Mouse (Mus musculus) left cerebral cortex, adult 11 months (tissue): Measurements from ENCODE around the gene Pcp4.
"Not testable (repeated sequence)": the region's sequence is repeated elsewhere in the genome, so short reads cannot be mapped to it uniquely, and the experiment has no call there.

Experiments used
- DNase-seq: peaks from one replicate; pipeline ENCODE4 v3.0.0; 2022; ENCODE audit warnings: low spot score

Pcp4 gene

DNA sequence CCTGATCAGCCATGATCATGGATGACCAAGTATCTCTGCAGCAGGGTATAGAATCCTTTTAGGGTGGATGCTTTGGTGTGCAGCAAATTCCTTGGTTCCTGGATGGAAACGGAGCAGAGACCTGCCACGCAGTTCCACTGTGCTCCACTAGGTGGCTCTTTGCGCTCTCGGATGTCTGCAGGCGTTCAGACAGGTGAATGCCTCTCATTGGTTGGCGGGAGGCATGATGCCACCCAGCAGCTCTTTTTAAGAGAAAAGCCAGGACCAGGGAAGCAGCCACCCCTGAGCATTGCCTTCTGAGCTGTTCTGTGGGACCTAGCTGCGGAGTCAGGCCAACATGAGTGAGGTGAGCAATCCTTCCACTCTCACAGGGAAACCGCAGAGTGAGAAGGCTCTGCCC is at the start of gene Pcp4:
Gene Pcp4 (plus strand): TSS at position 162 of the 400 bp plus-strand sequence.
- DNase-seq, result peak; percentile 87

DNA sequence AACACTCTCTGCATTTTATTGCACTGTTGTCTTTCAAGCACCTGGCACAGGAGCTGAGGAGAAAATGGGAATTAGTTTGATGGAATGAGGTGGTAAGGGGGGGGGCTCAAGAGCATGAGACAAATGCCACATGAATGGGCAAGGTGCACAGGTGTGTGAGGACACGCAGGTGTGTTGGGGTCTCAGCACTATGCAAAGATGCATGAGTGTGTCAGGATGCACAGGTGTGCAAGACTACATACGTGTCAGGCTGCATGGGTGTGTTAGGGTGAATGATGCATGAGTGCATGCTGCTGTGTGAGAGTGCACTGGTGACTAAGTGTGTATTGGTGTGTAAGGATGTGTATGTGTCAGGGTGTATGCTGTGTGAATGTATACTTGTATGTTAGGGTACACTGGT is 42.4 kb upstream of the Pcp4 start:
- DNase-seq, result no peak

DNA sequence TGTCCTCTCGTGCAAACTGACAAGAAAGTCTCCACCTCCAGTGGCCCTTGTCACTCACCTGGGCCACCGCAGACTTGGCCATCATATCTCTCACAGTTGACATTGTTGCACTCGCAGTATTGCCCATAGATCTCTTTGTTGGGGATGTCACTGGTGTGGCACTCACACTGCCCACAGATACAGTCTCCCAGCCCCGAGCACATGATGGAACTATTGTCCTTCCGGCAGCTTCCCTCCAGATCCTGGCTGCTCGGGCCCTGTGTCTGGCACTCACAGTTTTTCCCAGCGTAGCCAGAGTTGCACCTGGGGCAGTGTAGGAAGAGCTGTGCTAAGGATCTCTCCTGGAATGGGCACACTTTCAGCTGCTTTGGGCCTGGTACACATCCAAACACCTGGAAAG is 40.7 kb upstream of the Pcp4 start:
- DNase-seq, result no peak

DNA sequence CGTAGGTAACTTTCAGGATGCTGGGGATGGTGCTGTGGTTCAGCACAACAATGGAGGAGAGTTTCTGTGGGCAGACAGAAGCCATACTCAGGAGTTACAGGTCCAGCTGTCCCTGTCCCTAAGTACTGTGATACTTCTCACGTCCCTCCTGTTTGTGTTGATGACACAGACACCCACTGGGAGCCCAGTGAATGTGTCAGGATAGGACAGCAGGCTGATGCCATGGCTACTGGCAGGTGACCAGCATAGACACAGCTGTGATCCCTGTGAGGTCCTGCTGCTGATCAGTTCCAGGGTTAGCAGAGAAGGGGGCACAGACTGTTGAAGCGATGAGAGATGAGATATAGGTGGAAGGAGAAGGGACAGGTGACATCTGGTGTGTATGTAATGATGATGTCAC is 38.4 kb upstream of the Pcp4 start:
- no peak for DNase-seq

DNA sequence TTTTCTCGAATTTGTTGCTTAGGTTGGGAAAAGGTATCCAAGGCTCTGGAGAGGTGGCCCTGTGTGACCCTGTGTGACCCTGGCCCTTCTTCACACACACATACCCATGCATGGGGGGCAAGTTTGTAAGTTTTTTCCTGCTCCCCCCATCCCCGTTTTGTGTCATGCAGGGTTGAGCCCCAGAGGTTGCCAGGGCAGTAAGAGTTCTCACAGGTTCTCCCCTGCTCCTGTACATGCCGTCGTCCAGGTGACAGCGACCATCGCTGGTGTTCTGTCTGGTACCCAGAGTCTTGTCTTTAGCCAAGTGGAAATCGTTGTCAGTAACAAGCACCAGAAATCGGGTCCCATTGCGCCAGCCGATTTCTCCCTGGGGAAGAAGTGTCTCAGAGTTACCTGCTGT is 34.1 kb upstream of the Pcp4 start:
- no peak for DNase-seq

DNA sequence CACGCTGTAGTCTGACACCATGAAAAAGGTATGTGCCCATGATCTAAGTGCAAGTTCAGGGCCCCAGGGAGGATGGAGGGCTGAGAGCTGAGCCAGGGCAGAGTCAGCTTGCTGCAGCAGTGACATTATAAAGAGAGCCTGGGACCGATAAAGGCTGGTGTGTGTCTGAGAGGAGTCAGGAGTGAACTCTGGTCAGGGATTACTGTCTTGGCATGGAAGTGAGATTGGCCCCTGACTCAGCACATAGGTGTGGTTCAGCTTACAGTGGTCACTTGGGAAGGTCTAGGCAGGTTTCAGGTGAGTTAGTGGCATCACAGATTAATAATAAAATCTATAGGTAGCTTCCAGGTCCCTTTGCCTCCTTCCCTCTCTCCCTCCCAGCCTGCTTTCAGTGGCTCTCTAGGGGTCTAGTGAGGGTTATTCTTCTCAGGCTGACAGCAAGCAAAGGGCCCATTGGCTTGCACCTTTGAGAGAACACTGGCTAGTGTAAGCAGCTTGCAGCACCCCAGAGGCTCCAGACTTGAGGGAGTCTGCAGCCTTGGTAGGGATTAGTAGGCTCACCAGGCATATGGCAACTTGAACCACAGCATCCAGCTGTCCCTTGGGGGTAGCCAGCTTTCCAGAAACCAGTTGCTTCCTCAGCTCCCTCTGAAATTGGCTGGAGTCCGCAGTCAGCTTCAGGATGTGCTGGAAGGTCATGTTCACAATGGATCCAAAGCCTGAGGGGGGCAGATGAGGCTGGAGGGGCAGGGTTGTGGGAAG is 33.2 kb upstream of the Pcp4 start:
- no peak for DNase-seq

- no peak for DNase-seq
Observed at GRCm38 (mm10) chr16:96438946-96439345, 28.5 kb upstream of the Pcp4 start.

- no peak for DNase-seq
Observed at GRCm38 (mm10) chr16:96439682-96440081, 27.7 kb upstream of the Pcp4 start.

GRCm38 (mm10) chr16:96440871-96441270 is 26.5 kb upstream of the Pcp4 start:
- no peak for DNase-seq

GRCm38 (mm10) chr16:96441826-96442225 is 25.6 kb upstream of the Pcp4 start:
- DNase-seq, result no peak

DNA sequence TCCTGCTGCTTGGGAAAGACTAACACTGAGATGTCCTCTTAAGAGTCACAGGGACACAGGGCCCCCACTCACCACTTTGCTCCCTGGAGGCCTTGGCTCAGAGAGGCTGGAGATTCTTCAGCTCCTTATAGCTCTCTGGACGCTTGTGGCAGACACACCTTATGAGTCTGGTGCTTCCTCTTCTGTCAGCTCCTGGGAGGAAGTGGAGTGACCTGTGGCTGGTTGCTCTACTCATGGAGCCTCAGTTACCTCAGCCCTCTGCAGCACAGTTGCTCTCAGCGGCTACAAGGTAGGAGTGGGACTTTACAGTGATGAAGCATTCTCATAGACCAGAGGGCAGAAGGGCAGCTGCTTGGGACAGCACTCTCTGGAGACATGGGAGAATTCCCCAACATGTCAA is 23.9 kb upstream of the Pcp4 start, which contains the start of gene Itgb2l:
Gene Itgb2l (minus strand): TSS at position 152 of the 400 bp plus-strand sequence.
- DNase-seq, result no peak

- not testable (repeated sequence) for DNase-seq
Observed at GRCm38 (mm10) chr16:96450871-96451270, 16.5 kb upstream of the Pcp4 start.

DNA sequence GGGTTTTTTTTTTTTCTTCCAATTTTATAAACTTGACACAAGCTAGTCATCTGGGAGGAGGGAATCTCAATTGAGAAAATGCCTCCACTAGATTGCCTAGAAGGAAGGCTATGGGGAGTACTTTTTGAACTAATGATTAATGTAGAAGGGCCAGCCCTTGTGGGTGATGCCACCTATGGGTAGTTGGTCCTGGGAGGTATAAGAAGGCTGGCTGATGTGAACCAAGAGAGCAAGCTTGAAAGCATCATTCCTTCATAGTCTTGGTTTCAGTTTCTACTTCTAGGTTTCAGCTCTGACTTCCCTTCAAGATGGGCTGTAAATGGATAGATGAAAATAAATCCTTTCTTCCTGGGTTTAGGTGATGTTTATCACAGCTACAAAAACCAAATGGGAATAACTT is 13.3 kb upstream of the Pcp4 start:
- DNase-seq, result no peak

DNA sequence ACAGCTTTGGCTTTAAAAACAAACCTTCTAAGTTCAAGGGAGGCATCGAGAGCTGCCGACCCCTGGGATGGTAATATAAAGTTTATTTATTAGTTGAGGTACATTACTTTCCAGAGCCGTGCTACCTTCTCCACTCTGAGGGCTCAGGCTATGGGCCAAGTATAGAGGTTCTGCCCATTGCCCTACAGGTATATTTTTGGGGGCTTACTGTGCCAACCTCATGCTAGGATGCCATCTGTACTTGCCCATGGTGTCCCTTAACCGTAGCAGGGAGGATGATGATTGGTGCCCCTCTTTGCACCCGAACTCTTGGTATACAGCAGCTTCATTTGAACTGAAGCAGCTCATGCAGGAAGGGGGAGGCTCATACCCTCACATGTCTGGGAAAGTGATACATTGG is 9.8 kb upstream of the Pcp4 start:
- no peak for DNase-seq

- no peak for DNase-seq
Observed at GRCm38 (mm10) chr16:96459356-96459755, 8.1 kb upstream of the Pcp4 start.

DNA sequence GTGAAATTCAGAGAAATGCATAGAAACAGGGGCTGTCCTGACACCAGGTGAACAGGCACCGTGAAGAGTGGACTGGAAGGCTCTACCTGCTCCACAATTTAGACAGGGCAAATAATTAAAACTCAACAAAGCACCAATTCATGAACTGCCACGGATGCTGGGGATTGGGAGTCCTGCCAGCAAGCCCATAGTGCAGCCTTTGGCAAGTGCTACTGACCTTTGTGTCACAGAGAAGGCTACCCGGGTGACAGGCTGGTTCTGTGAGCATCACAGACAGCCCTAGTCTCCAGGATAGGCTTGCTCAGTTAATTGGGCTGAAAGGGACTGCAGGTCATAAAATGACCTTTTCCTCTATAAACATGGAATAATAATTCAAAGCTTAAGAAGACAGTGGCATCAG is 6.6 kb upstream of the Pcp4 start:
- no peak for DNase-seq

- DNase-seq, result no peak
Observed at GRCm38 (mm10) chr16:96468011-96468410, 605 bp downstream of the Pcp4 start.

DNA sequence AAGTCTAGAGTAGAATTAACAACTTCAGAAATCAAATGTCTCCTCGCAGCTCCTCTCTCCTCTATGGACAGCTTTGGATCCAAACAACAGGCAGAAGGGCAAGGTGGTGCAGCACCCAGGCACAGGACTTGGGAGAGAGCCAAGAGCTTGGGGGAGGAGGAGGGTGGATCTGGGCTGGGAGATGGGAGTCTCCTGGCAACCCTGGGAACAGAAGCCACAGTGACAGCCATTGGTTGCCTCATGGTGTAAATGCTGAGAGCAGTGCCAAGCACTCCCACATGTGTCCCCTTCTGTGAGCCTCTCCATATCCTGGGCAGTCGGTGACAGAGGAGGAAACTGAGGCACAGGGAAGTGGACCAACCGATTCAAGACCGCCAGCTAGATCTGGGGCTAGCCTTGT is 1.3 kb downstream of the Pcp4 start:
- DNase-seq, result peak; percentile 59

DNA sequence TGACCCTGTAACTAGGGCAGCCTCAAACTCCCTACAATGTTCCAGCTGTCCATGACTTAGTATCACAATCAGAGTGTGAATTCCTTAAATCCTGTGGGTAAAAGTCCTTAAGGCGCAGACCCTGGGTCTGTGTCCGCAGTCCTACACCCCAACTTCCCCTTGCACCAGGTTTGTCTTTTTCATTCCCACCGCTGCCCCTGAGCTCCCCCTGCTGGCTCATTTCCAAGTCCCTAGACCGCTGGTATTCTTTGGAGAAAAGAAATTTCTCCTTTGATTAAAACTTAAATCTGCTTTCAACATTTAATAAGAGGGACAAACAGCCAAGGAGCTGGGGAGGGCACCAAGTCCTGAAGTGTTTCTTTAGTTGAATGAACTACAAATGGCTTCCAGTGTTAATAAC is 2.2 kb downstream of the Pcp4 start:
- no peak for DNase-seq

DNA sequence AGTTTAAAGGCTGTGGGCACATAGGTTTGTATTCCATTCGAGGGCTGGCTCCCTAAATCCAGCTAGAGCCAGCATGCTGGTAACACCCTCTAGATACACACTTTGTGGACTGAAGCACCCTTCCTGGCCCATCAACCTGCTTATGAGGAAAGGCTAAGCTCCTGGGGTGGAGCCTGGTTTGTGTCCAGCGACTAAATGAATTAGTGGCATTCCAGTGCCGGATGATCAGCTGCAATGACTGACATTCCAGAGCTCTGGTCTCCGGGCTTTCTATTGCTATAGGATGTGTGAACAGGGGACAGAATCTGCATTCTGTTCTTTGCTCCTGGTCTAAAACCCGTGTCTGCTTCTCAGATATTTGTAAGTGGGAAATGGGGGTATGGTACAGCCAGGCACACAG is 5.0 kb downstream of the Pcp4 start:
- no peak for DNase-seq

GRCm38 (mm10) chr16:96472816-96473215 is 5.4 kb downstream of the Pcp4 start:
- DNase-seq, result no peak

- no peak for DNase-seq
Observed at GRCm38 (mm10) chr16:96474185-96474584, 6.8 kb downstream of the Pcp4 start.

- no peak for DNase-seq
Observed at GRCm38 (mm10) chr16:96481791-96482190, 14.4 kb downstream of the Pcp4 start.

DNA sequence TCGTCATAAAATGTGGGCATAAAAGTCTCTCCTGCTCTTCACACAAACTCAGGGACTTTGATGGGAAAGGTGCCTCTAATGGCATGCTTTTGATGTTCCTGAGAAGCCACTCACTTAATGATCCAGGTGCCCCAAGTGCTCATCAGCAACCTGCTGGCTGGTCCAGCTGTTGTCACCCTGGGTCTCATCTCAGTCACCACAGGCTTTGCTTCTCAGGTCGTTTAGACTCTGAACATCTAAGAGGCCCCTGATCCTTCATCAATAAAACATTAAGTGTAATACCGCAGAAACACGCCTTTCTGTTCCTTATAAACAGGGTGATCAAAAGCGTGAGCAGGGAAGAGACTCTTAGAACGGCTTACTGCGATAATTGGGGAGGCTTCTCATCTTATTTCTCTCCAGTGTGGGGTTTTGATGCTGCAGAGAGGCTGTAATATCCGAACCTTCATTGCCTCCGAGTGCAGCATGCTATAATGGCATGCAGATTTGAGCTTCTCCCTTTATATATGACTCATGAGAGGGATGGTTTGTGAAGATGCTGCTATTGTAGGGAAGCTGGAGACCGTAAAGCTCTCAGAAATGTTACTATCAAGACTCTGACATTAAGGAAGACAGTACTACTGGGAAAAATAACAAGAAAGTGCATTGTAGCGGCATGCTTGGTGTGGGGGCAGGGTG is 19.7 kb downstream of the Pcp4 start:
- no peak for DNase-seq
